Mouse (Mus musculus) CD4-positive naive resting alpha-beta T cell, adult 57 days (primary cell): ENCODE measurements around the gene Fstl5. TPM values are rescaled to one million over a fixed set of nuclear protein-coding genes. Genes with fewer than 3 reads are reported as not detected.

Source experiments
- total RNA-seq: library from RNA; stranded (reverse); gene quantifications from one replicate; pipeline ENCODE4 v1.2.4, GENCODE M21; 2023

Gene Fstl5
- total RNA-seq, result not detected

GRCm38 (mm10) chr3:76074060-76074707, at the start of gene Fstl5:
TSS of gene Fstl5 (plus strand) at chr3:76074270.

Other genes starting within 250 kb of the Fstl5 start
- gene Golim4, start 117.3 kb upstream of the Fstl5 start, total RNA-seq, result 11.8 TPM